Mouse (Mus musculus): ENCODE measurements at regions not wholly inside any gene's neighbourhood (a gene's known extent, or its start where the extent isn't known, plus 50 kb on each side); places are given as distances from the start of the nearest gene placed in this dataset.

DNA sequence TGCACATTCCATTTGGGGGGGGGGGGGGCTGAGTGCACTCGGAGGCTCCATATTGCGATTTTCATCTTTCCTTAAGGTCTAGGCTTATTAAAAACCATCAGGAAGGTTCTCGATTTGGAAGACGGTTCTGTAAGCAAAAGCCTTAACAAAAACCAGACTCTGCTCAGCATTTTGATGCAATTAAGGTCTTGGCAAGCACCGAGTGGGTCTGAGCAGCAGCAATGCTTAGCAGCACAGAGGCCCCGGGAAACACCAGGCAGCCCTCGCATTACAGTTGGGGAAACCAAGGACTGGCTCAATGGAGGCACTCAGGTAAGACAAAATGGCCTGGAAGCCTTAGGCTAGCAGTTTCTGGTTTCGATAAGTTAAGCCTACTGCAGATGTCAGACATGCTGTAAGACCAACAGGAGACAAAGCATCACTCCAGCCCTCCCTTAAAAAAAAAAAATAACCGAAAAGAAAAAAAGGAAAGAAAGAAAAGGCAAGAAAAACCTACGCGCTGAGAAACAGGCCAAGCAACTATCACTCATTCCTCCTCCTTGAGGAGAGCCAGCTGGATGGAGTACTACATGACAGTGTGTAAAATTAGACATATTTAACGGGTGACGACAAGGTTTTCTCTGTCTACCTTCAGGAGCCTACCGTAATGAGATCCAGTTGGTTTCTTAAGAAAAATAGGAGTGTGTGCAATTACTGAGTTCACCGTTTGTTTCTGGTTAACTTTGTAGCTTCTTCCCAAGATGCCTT lies 436.3 kb upstream of the Zmiz1 start:
- no peak for DNase-seq
- H3K4me1 ChIP-seq (ENCODE audit: insufficient read depth), result no peaks in the 10 kb centered on the region

DNA sequence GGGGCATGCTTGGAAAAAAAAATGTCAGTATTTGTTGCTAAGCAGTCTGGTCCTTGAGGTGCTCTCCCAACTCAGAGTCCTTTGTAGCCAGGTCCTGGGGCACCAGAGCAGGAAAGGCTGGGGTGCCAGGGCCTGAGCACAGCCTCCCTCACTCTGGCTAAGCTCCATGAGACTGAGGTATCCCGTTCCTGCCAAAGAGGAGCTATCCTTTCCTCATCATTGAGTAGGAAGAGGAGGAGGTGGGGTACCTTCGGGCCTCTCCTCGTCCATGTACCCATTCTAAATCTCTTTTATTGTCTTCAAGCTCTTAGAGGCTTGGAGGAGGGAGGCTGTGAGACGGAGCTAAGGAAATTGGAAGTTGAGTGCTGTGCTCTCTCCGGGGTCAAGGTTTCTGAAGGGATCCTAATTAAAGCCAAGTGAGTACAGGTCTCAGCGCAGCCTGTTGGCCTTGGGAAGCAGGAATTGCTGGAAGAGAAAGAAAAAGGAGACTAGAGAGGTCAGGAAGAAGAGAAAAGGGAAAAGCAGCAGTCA lies 435.6 kb upstream of the Zmiz1 start:
- H3K4me2 ChIP-seq, result no peak overlapping the region
- TF ChIP-seq CTCF (IDR thresholded peaks at IDR 0.05; ENCODE audit: low read depth), result no peak
- H3K36me3 ChIP-seq (ENCODE audit: insufficient read depth), result no peaks in the 10 kb centered on the region
- 76% methylated on average over 6 of the region's 6 CpGs for WGBS
- H3K27me3 ChIP-seq (ENCODE audit: insufficient read depth, low read length), result no peaks in the 10 kb centered on the region
- no peak overlapping the region for H3K4me3 ChIP-seq (ENCODE audit: low read depth, low read length)
- H3K4me1 ChIP-seq (ENCODE audit: insufficient read depth), result no peaks in the 10 kb centered on the region
- H3K27ac ChIP-seq (ENCODE audit: low read depth), result no peak overlapping the region
- H3K9me3 ChIP-seq (ENCODE audit: low read depth, low read length), result no peaks in the 10 kb centered on the region
- ATAC-seq (ENCODE audit: insufficient read depth) (no peak), DNase-seq (no peak)
- no peak overlapping the region for H3K9ac ChIP-seq

More for the DNA sequence above, 436.3 kb upstream of the Zmiz1 start:
- H3K4me3 ChIP-seq (ENCODE audit: low read depth, low read length), result no peak overlapping the region
- H3K9ac ChIP-seq, result no peak overlapping the region
- ATAC-seq (ENCODE audit: insufficient read depth), result no peak
- H3K9me3 ChIP-seq (ENCODE audit: low read depth, low read length), result no peaks in the 10 kb centered on the region
- H3K36me3 ChIP-seq (ENCODE audit: insufficient read depth), result no peaks in the 10 kb centered on the region
- H3K27ac ChIP-seq (ENCODE audit: low read depth), result no peak overlapping the region
- H3K4me2 ChIP-seq, result no peak overlapping the region
- H3K27me3 ChIP-seq (ENCODE audit: insufficient read depth, low read length), result no peaks in the 10 kb centered on the region
- no peak for TF ChIP-seq CTCF (IDR thresholded peaks at IDR 0.05; ENCODE audit: low read depth)
- 73% methylated on average over 15 of the region's 15 CpGs for WGBS

DNA sequence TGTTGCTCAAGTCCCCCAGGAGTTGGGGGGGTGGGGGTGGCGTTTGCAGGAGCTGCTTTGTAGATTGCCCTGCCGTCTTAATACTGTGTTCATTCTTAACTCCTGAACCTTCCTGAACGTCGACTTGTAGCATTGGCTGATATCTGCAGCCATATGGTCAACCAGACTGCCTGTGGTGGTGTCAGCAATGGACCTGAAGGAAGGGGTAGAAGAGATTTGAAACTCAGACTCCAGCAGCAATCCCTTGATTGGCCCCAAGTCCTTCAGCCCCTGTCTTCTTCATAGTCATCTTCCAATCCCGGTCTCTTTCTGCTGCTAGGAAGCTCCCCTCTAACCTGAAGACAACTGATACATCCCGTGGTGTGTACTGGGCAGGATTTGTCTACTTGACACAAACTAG lies 433.9 kb upstream of the Zmiz1 start:
- TF ChIP-seq CTCF (IDR thresholded peaks at IDR 0.05; ENCODE audit: low read depth), result no peak
- 82% methylated on average over 6 of the region's 6 CpGs for WGBS
- DNase-seq (no peak), ATAC-seq (ENCODE audit: insufficient read depth) (no peak)
- H3K4me2 ChIP-seq, result no peak overlapping the region
- H3K9me3 ChIP-seq (ENCODE audit: low read depth, low read length), result no peaks in the 10 kb centered on the region
- no peaks in the 10 kb centered on the region for H3K27me3 ChIP-seq (ENCODE audit: insufficient read depth, low read length)
- H3K36me3 ChIP-seq (ENCODE audit: insufficient read depth), result no peaks in the 10 kb centered on the region
- H3K9ac ChIP-seq, result no peak overlapping the region
- no peak overlapping the region for H3K27ac ChIP-seq (ENCODE audit: low read depth)
- H3K4me1 ChIP-seq (ENCODE audit: insufficient read depth), result no peaks in the 10 kb centered on the region
- no peak overlapping the region for H3K4me3 ChIP-seq (ENCODE audit: low read depth, low read length)

DNA sequence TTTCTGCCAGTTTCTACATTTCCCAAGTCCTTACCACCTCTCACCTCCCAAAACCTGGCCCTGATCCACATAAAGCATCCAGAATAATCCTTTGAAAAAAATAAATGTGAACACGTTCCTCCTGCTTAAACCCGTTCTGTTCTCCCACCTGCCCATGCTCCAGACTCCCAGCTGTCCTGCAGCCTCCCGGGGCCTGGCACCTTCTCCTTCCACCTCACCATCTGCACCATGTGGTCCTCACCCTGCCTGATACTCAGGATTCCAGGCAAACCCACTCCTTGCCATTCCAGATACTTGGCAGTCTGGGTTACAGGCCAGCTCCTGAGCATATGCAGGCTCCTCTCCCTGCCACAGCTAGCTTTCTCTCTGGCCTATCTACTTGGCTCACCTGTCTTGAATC lies 431.9 kb upstream of the Zmiz1 start:
- no peaks in the 10 kb centered on the region for H3K9me3 ChIP-seq (ENCODE audit: low read depth, low read length)
- no peak for ATAC-seq (ENCODE audit: insufficient read depth)
- H3K9ac ChIP-seq, result no peak overlapping the region
- no peaks in the 10 kb centered on the region for H3K27me3 ChIP-seq (ENCODE audit: insufficient read depth, low read length)
- no peak overlapping the region for H3K27ac ChIP-seq (ENCODE audit: low read depth)
- H3K36me3 ChIP-seq (ENCODE audit: insufficient read depth), result no peaks in the 10 kb centered on the region
- no peak overlapping the region for H3K4me3 ChIP-seq (ENCODE audit: low read depth, low read length)
- DNase-seq, result no peak
- H3K4me2 ChIP-seq, result no peak overlapping the region
- 71% methylated on average over 3 of the region's 3 CpGs for WGBS
- H3K4me1 ChIP-seq (ENCODE audit: insufficient read depth), result no peaks in the 10 kb centered on the region
- no peak for TF ChIP-seq CTCF (IDR thresholded peaks at IDR 0.05; ENCODE audit: low read depth)

DNA sequence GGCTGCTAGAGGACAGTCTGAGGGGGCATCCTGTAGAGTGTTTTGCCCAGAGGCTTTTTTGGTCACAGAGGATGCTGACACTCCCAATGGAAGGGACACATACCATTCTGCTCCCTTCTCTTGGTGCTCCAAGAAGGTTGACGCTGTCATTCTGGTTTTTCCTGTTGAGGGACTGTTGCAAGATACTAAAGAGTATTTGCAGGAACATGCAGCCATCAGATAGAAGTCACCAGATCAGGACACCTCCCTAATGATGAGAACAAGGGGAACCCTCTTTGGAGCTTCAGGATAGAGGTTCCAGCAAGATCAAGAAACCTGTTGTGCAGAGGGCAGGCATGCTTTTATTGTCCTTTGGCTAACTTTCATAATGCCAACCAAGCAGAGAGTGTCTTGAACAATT lies 431.1 kb upstream of the Zmiz1 start:
- Histone ChIP-seq H3K4me3 (ENCODE audit: low read depth, low read length) (no peak overlapping the region), H3K9ac (no peak overlapping the region), H3K27me3 (ENCODE audit: insufficient read depth, low read length) (no peaks in the 10 kb centered on the region), H3K4me2 (no peak overlapping the region), H3K4me1 (ENCODE audit: insufficient read depth) (no peaks in the 10 kb centered on the region), H3K9me3 (ENCODE audit: low read depth, low read length) (no peaks in the 10 kb centered on the region), H3K36me3 (ENCODE audit: insufficient read depth) (no peaks in the 10 kb centered on the region), H3K27ac (ENCODE audit: low read depth) (no peak overlapping the region)
- no peak for TF ChIP-seq CTCF (IDR thresholded peaks at IDR 0.05; ENCODE audit: low read depth)
- DNase-seq, result no peak
- WGBS, result 84% methylated on average over 1 of the region's 1 CpGs
- no peak for ATAC-seq (ENCODE audit: insufficient read depth)

DNA sequence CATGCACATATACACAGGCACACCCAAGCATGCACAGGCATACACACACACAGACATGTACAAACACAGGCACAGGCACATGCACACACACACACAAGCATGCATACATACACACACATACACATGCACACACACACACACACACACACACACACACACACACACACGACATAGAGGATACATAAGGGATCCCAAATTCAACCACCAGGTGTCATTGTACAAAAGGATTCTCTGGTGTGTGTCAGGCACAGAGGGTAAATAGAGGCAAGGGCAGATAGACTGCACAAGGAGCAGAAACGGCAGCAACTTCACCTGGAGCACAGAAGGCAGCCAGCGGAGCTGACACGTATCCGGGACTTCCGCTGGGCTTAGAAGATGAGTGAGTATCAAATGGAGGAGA lies 428.1 kb upstream of the Zmiz1 start:
- no peaks in the 10 kb centered on the region for H3K36me3 ChIP-seq (ENCODE audit: insufficient read depth)
- H3K9ac ChIP-seq, result no peak overlapping the region
- ATAC-seq (ENCODE audit: insufficient read depth) (no peak), DNase-seq (no peak)
- no peaks in the 10 kb centered on the region for H3K9me3 ChIP-seq (ENCODE audit: low read depth, low read length)
- H3K4me2 ChIP-seq, result no peak overlapping the region
- H3K4me3 ChIP-seq (ENCODE audit: low read depth, low read length), result no peak overlapping the region
- 79% methylated on average over 6 of the region's 6 CpGs for WGBS
- peak; percentile 23 for TF ChIP-seq CTCF (IDR thresholded peaks at IDR 0.05; ENCODE audit: low read depth)
- no peaks in the 10 kb centered on the region for H3K4me1 ChIP-seq (ENCODE audit: insufficient read depth)
- H3K27ac ChIP-seq (ENCODE audit: low read depth), result no peak overlapping the region
- H3K27me3 ChIP-seq (ENCODE audit: insufficient read depth, low read length), result no peaks in the 10 kb centered on the region

DNA sequence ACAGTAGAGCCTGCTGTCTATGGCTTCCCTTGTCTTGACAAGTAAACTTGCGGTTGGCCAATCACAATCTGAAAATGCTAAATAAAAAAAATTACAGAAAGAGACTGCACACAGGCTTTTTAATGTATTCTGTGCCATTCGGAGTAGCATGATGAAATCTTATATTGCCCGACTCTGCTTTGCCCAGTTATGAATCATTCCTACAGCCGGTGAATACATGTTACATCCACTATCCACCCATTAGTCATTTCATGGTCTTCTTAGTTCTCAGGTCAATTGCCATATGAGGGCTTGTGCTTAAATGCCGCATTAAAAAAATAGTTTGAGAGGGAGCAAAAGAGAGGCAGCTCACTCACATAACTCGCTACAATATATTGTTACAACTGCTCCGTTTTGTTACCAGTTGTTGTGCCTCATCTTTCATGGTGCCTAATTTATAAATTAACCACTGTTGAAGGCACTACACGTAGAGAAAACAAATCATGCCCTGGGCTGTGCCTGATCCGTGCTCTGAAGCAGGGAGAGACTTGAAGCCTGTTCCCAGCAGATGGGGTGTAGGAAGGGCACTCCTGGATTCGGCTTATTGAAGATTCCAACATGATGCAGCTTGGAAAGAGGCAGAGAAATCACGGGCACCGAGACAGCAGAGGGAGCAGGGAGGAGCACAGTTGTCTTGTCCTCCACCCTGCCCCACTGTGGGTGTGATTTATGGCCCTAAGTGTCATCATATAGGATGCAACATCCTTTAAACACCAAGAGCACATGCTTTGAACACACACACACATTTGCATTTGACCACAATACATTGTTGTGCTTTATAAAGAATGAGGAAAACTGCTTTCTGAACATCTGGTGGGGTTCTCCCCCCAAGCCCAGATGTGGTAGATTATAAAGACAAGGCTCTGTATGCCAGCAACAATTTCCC lies 427.0 kb upstream of the Zmiz1 start:
- no peak overlapping the region for H3K27ac ChIP-seq (ENCODE audit: low read depth)
- H3K4me3 ChIP-seq (ENCODE audit: low read depth, low read length), result no peak overlapping the region
- no peak for ATAC-seq (ENCODE audit: insufficient read depth)
- H3K36me3 ChIP-seq (ENCODE audit: insufficient read depth), result no peaks in the 10 kb centered on the region
- H3K4me2 ChIP-seq, result no peak overlapping the region
- no peaks in the 10 kb centered on the region for H3K4me1 ChIP-seq (ENCODE audit: insufficient read depth)
- no peaks in the 10 kb centered on the region for H3K9me3 ChIP-seq (ENCODE audit: low read depth, low read length)
- no peaks in the 10 kb centered on the region for H3K27me3 ChIP-seq (ENCODE audit: insufficient read depth, low read length)
- TF ChIP-seq CTCF (IDR thresholded peaks at IDR 0.05; ENCODE audit: low read depth), result no peak
- no peak overlapping the region for H3K9ac ChIP-seq
- no peak for DNase-seq
- WGBS, result 62% methylated on average over 12 of the region's 12 CpGs

Measured in lung, embryonic 14.5 days (tissue).